Mouse (Mus musculus) ES-E14 (cell line): ENCODE results near the gene Chd1l.

Experiments
- CHD2 ChIP-seq: IDR thresholded peaks from 2 replicates; pipeline ENCODE4 v1.6.1; 2014; ENCODE audit warnings: mild to moderate bottlenecking, low read depth, low read length, inconsistent platforms
- HCFC1 ChIP-seq: IDR thresholded peaks from 2 replicates; pipeline ENCODE4 v1.6.1; 2012; ENCODE audit warnings: low read length, inconsistent platforms, borderline replicate concordance; ENCODE audit not compliant: insufficient read depth
- MAFK ChIP-seq: IDR thresholded peaks from 2 replicates; pipeline ENCODE4 v1.6.1; 2014; ENCODE audit warnings: mild to moderate bottlenecking, low read depth, low read length, inconsistent platforms; ENCODE audit not compliant: insufficient read depth
- ZC3H11A ChIP-seq: IDR thresholded peaks from 2 replicates; pipeline ENCODE4 v1.6.1; 2012; ENCODE audit warnings: low read depth, mild to moderate bottlenecking, inconsistent platforms, low read length, borderline replicate concordance
- ZNF384 ChIP-seq: IDR thresholded peaks from 2 replicates; pipeline ENCODE4 v1.6.1; 2012; ENCODE audit warnings: low read depth, low read length, inconsistent platforms

DNA sequence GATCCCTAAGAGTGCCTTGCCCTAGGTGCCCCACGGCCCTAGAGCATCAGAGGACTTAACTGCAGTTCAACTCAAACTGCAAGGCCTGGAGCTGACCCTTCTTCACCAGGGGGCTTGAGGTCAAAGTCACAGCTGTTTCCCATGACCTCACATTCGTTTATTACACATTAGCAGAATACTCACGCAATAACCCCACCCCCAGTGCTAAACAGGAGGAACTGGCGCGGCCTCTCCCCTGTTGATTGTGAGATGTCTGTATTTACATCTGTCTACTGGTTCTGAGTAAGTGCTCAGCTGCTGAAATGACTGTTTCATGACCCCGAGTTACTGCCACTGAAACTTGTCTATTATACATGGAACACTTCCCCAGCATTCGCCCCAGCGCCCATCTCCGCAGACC, 22.3 kb downstream of the Chd1l start:
- TF ChIP-seq MAFK (no peak), ZNF384 (no peak), HCFC1 (no peak), CHD2 (no peak), ZC3H11A (no peak)
